Mouse (Mus musculus): Measurements from ENCODE around the gene Zfp784.

GRCm38 (mm10) chr7:5035628-5036027, 2.6 kb downstream of the Zfp784 start:
- TF ChIP-seq CTCF (IDR thresholded peaks at IDR 0.05; ENCODE audit: low read depth) (no peak), EP300 (IDR thresholded peaks at IDR 0.05; ENCODE audit: low read depth) (no peak)

Measured in heart, postnatal 0 days (tissue).